Mouse (Mus musculus): Measurements from ENCODE around the gene Sypl. TPM values are rescaled to one million over a fixed set of nuclear protein-coding genes. Genes with fewer than 3 reads are reported as not detected.

Gene Sypl
- polyA plus RNA-seq, 1 experiment: 79.7 TPM

DNA sequence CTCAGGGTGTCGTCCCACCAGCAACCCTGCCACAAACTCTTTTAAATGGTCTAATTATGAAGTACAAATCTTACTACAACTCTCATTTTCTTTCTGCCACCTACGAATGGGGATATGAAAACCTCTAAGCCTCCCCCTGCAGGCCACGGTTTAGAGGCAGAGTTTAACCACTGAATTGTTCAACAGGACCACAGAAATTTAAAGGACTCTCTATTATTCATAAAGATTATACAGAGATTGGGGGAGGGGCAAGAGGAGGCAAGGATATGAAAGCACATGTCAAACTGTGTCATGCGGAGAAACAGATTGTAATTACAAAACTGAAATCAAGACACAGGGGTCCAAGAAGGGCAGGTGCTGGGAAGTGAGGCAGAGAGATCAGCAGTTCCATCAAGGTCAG is 7.3 kb upstream of the Sypl start:
- H3K9me3 ChIP-seq (replicated peaks; ENCODE audit: control insufficient read depth, insufficient read depth, low read length, poor library complexity, severe bottlenecking): no peaks in the 10 kb centered on the region
- H3K4me1 ChIP-seq (ENCODE audit: control insufficient read depth, insufficient read depth, low read length): no peaks in the 10 kb centered on the region
- H3K4me3 ChIP-seq (ENCODE audit: low read depth, low read length): no peak overlapping the region
- TF ChIP-seq EP300 (IDR thresholded peaks at IDR 0.05; ENCODE audit: insufficient read depth, low read depth, low read length) (no peak), POLR2A (IDR thresholded peaks at IDR 0.05; ENCODE audit: insufficient read depth, low read length) (no peak), CTCF (IDR thresholded peaks at IDR 0.05; ENCODE audit: low read depth, low read length) (no peak)
- H3K27ac ChIP-seq (ENCODE audit: insufficient read depth, low read length): no peak overlapping the region
- H3K9ac ChIP-seq (ENCODE audit: low read depth, poor library complexity, severe bottlenecking): no peak overlapping the region
- no peaks in the 10 kb centered on the region for H3K36me3 ChIP-seq (ENCODE audit: control insufficient read depth, insufficient read depth, low read length, poor library complexity, severe bottlenecking)
- no peaks in the 10 kb centered on the region for H3K27me3 ChIP-seq (ENCODE audit: control insufficient read depth, insufficient read depth, low read length, poor library complexity, severe bottlenecking)

- Histone ChIP-seq H3K27me3 (ENCODE audit: control insufficient read depth, insufficient read depth, low read length, poor library complexity, severe bottlenecking) (peaks cover 2% of the 10 kb centered on the region; the same call in 1 of the 2 replicates), H3K9me3 (replicated peaks; ENCODE audit: control insufficient read depth, insufficient read depth, low read length, poor library complexity, severe bottlenecking) (no peaks in the 10 kb centered on the region), H3K27ac (ENCODE audit: insufficient read depth, low read length) (no peak overlapping the region), H3K4me1 (ENCODE audit: control insufficient read depth, insufficient read depth, low read length) (no peaks in the 10 kb centered on the region), H3K9ac (ENCODE audit: low read depth, poor library complexity, severe bottlenecking) (no peak overlapping the region), H3K36me3 (ENCODE audit: control insufficient read depth, insufficient read depth, low read length, poor library complexity, severe bottlenecking) (no peaks in the 10 kb centered on the region), H3K4me3 (ENCODE audit: low read depth, low read length) (no peak overlapping the region)
- no peak for TF ChIP-seq POLR2A (IDR thresholded peaks at IDR 0.05; ENCODE audit: insufficient read depth, low read length)
- no peak for TF ChIP-seq EP300 (IDR thresholded peaks at IDR 0.05; ENCODE audit: insufficient read depth, low read depth, low read length)
- TF ChIP-seq CTCF (IDR thresholded peaks at IDR 0.05; ENCODE audit: low read depth, low read length): peak; percentile 50
Observed at GRCm38 (mm10) chr12:32952416-32952815, 1.3 kb upstream of the Sypl start.

GRCm38 (mm10) chr12:32953066-32953465 is 625 bp upstream of the Sypl start:
- no peak for TF ChIP-seq POLR2A (IDR thresholded peaks at IDR 0.05; ENCODE audit: insufficient read depth, low read length)
- TF ChIP-seq EP300 (IDR thresholded peaks at IDR 0.05; ENCODE audit: insufficient read depth, low read depth, low read length): no peak
- TF ChIP-seq CTCF (IDR thresholded peaks at IDR 0.05; ENCODE audit: low read depth, low read length): no peak
- Histone ChIP-seq H3K27ac (ENCODE audit: insufficient read depth, low read length) (no peak overlapping the region), H3K9ac (ENCODE audit: low read depth, poor library complexity, severe bottlenecking) (peak overlapping the region; percentile 94), H3K4me1 (ENCODE audit: control insufficient read depth, insufficient read depth, low read length) (no peaks in the 10 kb centered on the region), H3K27me3 (ENCODE audit: control insufficient read depth, insufficient read depth, low read length, poor library complexity, severe bottlenecking) (peaks cover 2% of the 10 kb centered on the region; the same call in 1 of the 2 replicates), H3K36me3 (ENCODE audit: control insufficient read depth, insufficient read depth, low read length, poor library complexity, severe bottlenecking) (no peaks in the 10 kb centered on the region), H3K9me3 (replicated peaks; ENCODE audit: control insufficient read depth, insufficient read depth, low read length, poor library complexity, severe bottlenecking) (no peaks in the 10 kb centered on the region), H3K4me3 (ENCODE audit: low read depth, low read length) (peak overlapping the region; percentile 84)

- no peak overlapping the region; the same call in 1 of the 2 replicates for H3K27ac ChIP-seq (ENCODE audit: insufficient read depth, low read length)
- no peaks in the 10 kb centered on the region for H3K36me3 ChIP-seq (ENCODE audit: control insufficient read depth, insufficient read depth, low read length, poor library complexity, severe bottlenecking)
- H3K27me3 ChIP-seq (ENCODE audit: control insufficient read depth, insufficient read depth, low read length, poor library complexity, severe bottlenecking): peaks cover 2% of the 10 kb centered on the region; the same call in 1 of the 2 replicates
- peak overlapping the region; percentile 94 for H3K9ac ChIP-seq (ENCODE audit: low read depth, poor library complexity, severe bottlenecking)
- no peaks in the 10 kb centered on the region for H3K9me3 ChIP-seq (replicated peaks; ENCODE audit: control insufficient read depth, insufficient read depth, low read length, poor library complexity, severe bottlenecking)
- TF ChIP-seq POLR2A (IDR thresholded peaks at IDR 0.05; ENCODE audit: insufficient read depth, low read length) (no peak), CTCF (IDR thresholded peaks at IDR 0.05; ENCODE audit: low read depth, low read length) (no peak), EP300 (IDR thresholded peaks at IDR 0.05; ENCODE audit: insufficient read depth, low read depth, low read length) (no peak)
- no peaks in the 10 kb centered on the region for H3K4me1 ChIP-seq (ENCODE audit: control insufficient read depth, insufficient read depth, low read length)
- H3K4me3 ChIP-seq (ENCODE audit: low read depth, low read length): peak overlapping the region; percentile 87
Observed at GRCm38 (mm10) chr12:32954216-32955021, 728 bp downstream of the Sypl start.

DNA sequence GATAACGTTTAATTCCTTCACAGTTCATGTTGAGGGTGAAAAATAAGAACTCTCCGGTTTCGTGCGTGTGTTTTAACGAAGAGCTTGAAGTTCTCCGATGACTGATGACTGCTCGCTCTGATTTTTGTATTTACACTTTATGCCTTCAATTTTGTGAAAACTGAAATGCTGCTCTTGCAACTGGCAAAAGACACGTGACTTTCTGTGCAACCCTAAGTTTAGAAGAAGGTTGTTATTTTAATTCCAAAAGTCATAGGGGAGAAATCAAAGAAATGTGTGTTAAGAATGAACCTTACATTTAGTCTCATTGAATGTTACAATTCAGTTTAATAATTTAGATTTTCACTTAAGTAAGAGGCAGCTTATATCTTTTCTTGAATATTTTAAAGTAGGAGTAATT is 1.3 kb downstream of the Sypl start:
- H3K27ac ChIP-seq (ENCODE audit: insufficient read depth, low read length): no peak overlapping the region; the same call in 1 of the 2 replicates
- no peaks in the 10 kb centered on the region for H3K4me1 ChIP-seq (ENCODE audit: control insufficient read depth, insufficient read depth, low read length)
- no peaks in the 10 kb centered on the region for H3K9me3 ChIP-seq (replicated peaks; ENCODE audit: control insufficient read depth, insufficient read depth, low read length, poor library complexity, severe bottlenecking)
- TF ChIP-seq POLR2A (IDR thresholded peaks at IDR 0.05; ENCODE audit: insufficient read depth, low read length) (no peak), CTCF (IDR thresholded peaks at IDR 0.05; ENCODE audit: low read depth, low read length) (no peak), EP300 (IDR thresholded peaks at IDR 0.05; ENCODE audit: insufficient read depth, low read depth, low read length) (no peak)
- H3K36me3 ChIP-seq (ENCODE audit: control insufficient read depth, insufficient read depth, low read length, poor library complexity, severe bottlenecking): no peaks in the 10 kb centered on the region
- peak overlapping the region; percentile 87 for H3K4me3 ChIP-seq (ENCODE audit: low read depth, low read length)
- H3K9ac ChIP-seq (ENCODE audit: low read depth, poor library complexity, severe bottlenecking): peak overlapping the region; percentile 94
- peaks cover 2% of the 10 kb centered on the region; the same call in 1 of the 2 replicates for H3K27me3 ChIP-seq (ENCODE audit: control insufficient read depth, insufficient read depth, low read length, poor library complexity, severe bottlenecking)

GRCm38 (mm10) chr12:32957211-32957610 is 3.5 kb downstream of the Sypl start:
- TF ChIP-seq EP300 (IDR thresholded peaks at IDR 0.05; ENCODE audit: insufficient read depth, low read depth, low read length): no peak
- no peak for TF ChIP-seq POLR2A (IDR thresholded peaks at IDR 0.05; ENCODE audit: insufficient read depth, low read length)
- TF ChIP-seq CTCF (IDR thresholded peaks at IDR 0.05; ENCODE audit: low read depth, low read length): no peak
- H3K4me1 ChIP-seq (ENCODE audit: control insufficient read depth, insufficient read depth, low read length): no peaks in the 10 kb centered on the region

More at GRCm38 (mm10) chr12:32957211-32957610, 3.5 kb downstream of the Sypl start:
- H3K9me3 ChIP-seq (replicated peaks; ENCODE audit: control insufficient read depth, insufficient read depth, low read length, poor library complexity, severe bottlenecking): no peaks in the 10 kb centered on the region
- H3K4me3 ChIP-seq (ENCODE audit: low read depth, low read length): no peak overlapping the region
- no peak overlapping the region for H3K9ac ChIP-seq (ENCODE audit: low read depth, poor library complexity, severe bottlenecking)
- no peak overlapping the region for H3K27ac ChIP-seq (ENCODE audit: insufficient read depth, low read length)
- H3K27me3 ChIP-seq (ENCODE audit: control insufficient read depth, insufficient read depth, low read length, poor library complexity, severe bottlenecking): peaks cover 2% of the 10 kb centered on the region; the same call in 1 of the 2 replicates
- no peaks in the 10 kb centered on the region for H3K36me3 ChIP-seq (ENCODE audit: control insufficient read depth, insufficient read depth, low read length, poor library complexity, severe bottlenecking)

Measured in ES-Bruce4 (cell line).